17 mouse cellular contexts compared by ENCODE assay signal in the genomic region with DNA sequence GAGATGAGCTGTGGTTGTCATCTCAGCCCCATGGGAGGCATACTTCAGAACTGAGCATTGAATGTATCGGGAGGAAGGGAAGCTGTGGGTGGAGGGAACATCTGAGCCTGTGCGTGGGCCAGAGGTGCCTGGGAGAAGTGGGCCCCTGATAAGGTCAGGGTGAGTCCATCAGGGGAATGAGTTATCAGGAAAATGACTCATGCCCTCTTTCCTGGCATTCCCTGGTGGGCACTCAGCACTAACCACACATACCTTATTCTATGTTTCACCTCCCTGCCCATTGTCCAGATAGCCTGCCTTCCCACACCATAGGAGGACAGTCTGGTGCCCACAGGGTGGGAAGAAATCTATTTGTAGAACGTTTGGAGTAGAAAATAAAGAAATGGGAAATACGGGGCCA.
"Had no signal": no experiment of that assay in that cellular context is flagged by ENCODE, and none has a peak within 500 bp of the region (broad histone marks: within the 10 kb centered on the region; RNA-seq: fewer than 3 reads in every experiment).

No protein-coding gene starts in this region.

- H3K4me3 ChIP-seq: liver, embryonic 13.5 days; liver, embryonic 15.5 days; lung, embryonic 15.5 days; midbrain, embryonic 12.5 days; midbrain, embryonic 15.5 days; neural tube, embryonic 12.5 days; stomach, embryonic 15.5 days had no signal

- H3K27me3 ChIP-seq: liver, embryonic 15.5 days; lung, embryonic 15.5 days; midbrain, embryonic 15.5 days; neural tube, embryonic 12.5 days; stomach, embryonic 15.5 days had no signal

- DNase-seq: liver, embryonic 13.5 days; liver, postnatal 0 days; lung, adult 2 months; lung, postnatal 14 days; lung, postnatal 36 days; right cerebral cortex, postnatal 25 days; right cerebral cortex, postnatal 4 days; thymus, adult 2 months; thymus, postnatal 25 days; thymus, postnatal 4 days had no signal

- H3K4me1 ChIP-seq: liver, embryonic 13.5 days; liver, embryonic 15.5 days; lung, embryonic 15.5 days; midbrain, embryonic 12.5 days; neural tube, embryonic 12.5 days; stomach, embryonic 15.5 days had no signal

- H3K9me3 ChIP-seq: liver, embryonic 13.5 days; liver, embryonic 15.5 days; lung, embryonic 15.5 days; midbrain, embryonic 12.5 days; midbrain, embryonic 15.5 days; neural tube, embryonic 12.5 days; stomach, embryonic 15.5 days had no signal

- H3K36me3 ChIP-seq: liver, embryonic 13.5 days; liver, embryonic 15.5 days; lung, embryonic 15.5 days; midbrain, embryonic 12.5 days; midbrain, embryonic 15.5 days; neural tube, embryonic 12.5 days; stomach, embryonic 15.5 days had no signal

- ATAC-seq: liver, postnatal 0 days; lung, postnatal 0 days; midbrain, embryonic 15.5 days had no signal
